Mouse (Mus musculus) hindbrain, embryonic 15.5 days (tissue): Measurements from ENCODE around the gene Nqo1. TPM values are rescaled to one million over a fixed set of nuclear protein-coding genes. Genes with fewer than 3 reads are reported as not detected.

Source experiments
- ATAC-seq: fragments of 200-750 bp; cut with Nextera tagmentation; 2 replicates; pipeline ENCODE4 v1.8.0; 2017; ENCODE audit warnings: low read depth, moderate number of reproducible peaks, moderate TSS enrichment; ENCODE audit not compliant: low FRiP score
- H3K27ac ChIP-seq: fragments of 300-500 bp; sonication (generic); replicated peaks from 2 replicates; pipeline ENCODE4 v1.5.1; 2015; ENCODE audit warnings: mild to moderate bottlenecking, inconsistent platforms
- H3K27me3 ChIP-seq: fragments of 300-500 bp; sonication (generic); 2 replicates; pipeline ENCODE4 v1.6.1; 2015; ENCODE audit warnings: control low read depth, inconsistent platforms
- H3K36me3 ChIP-seq: fragments of 300-500 bp; sonication (generic); 2 replicates; pipeline ENCODE4 v1.6.1; 2015; ENCODE audit warnings: control low read depth, inconsistent platforms
- H3K4me1 ChIP-seq: fragments of 300-500 bp; sonication (generic); replicated peaks from 2 replicates; pipeline ENCODE4 v1.6.1; 2015; ENCODE audit warnings: control low read depth, inconsistent platforms
- H3K4me2 ChIP-seq: fragments of 300-500 bp; sonication (generic); 2 replicates; pipeline ENCODE4 v1.6.1; 2015; ENCODE audit warnings: moderate library complexity, mild to moderate bottlenecking, inconsistent platforms
- H3K4me3 ChIP-seq: fragments of 300-500 bp; sonication (generic); 2 replicates; pipeline ENCODE4 v1.5.1; 2015; ENCODE audit warnings: mild to moderate bottlenecking, inconsistent platforms
- H3K9ac ChIP-seq: fragments of 300-500 bp; sonication (generic); 2 replicates; pipeline ENCODE4 v1.6.1; 2015; ENCODE audit warnings: inconsistent platforms
- H3K9me3 ChIP-seq: fragments of 300-500 bp; sonication (generic); 2 replicates; pipeline ENCODE4 v1.6.1; 2016; ENCODE audit warnings: control low read depth, inconsistent platforms
- WGBS: fragments of 180-500 bp; shearing (Covaris S2); methylation state at CpG from one replicate; pipeline ENCODE4 v1.1.7; 2015; 5-methylcytosine and 5-hydroxymethylcytosine counted together
- polyA plus RNA-seq: library from polyadenylated mRNA; unstranded; fragments of >200 nt; fragmentation: Nextera tagmentation; extraction: Ambion mirVana; gene quantifications from 2 replicates; pipeline ENCODE4 v1.2.1, GENCODE M21; 2015

Nqo1 gene
- polyA plus RNA-seq, result 8.5 and 9.2 TPM in 2 replicates

GRCm38 (mm10) chr8:107403038-107403781 is at the start of gene Nqo1:
Gene Nqo1 (minus strand): TSS chr8:107403206.
- Histone ChIP-seq H3K4me2 (peak within 1 kb of the TSS; percentile 67), H3K27ac (peak within 1 kb of the TSS; percentile 38), H3K4me1 (peaks cover 22% of the 10 kb centered on the region), H3K9me3 (no peaks in the 10 kb centered on the region), H3K9ac (peak within 1 kb of the TSS; percentile 23; the same call in 1 of the 2 replicates), H3K27me3 (no peaks in the 10 kb centered on the region), H3K4me3 (peak within 1 kb of the TSS; percentile 35), H3K36me3 (no peaks in the 10 kb centered on the region)
- ATAC-seq, result peak; percentile 97
- WGBS, result 15% methylated on average over 22 of the region's 22 CpGs

DNA sequence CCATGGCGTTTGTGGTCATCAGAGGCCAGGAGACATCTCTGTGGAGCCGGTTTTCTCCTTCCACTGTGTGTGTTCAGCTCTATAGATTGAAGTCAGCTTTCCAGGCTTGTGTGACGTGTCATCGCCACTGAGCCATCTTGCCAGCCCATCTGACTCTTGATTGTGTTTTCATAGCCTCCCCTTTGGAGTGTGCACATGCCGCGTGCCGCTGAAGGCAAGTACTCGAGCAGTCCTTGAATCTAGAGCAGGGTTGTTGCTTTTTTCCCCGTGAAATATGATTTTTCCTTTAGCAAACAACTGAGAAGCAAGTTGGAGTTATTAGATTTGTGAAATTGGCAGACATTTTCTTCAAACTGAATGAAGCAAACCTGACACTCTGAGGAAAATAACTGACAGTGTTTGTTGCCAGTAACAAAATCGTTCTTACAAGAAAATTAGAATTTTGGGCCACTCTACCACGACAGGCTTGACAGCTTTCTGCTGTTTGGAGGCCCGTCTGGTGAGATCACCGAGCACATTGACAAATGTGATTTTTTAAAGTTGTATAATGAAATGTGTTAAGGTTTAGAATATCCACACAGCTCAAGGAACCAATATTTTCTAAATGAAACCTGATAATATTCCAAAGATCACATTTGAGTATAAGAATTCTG is 48.5 kb upstream of the Nqo1 start:
- Histone ChIP-seq H3K27me3 (no peaks in the 10 kb centered on the region), H3K4me2 (no peak overlapping the region), H3K4me1 (no peaks in the 10 kb centered on the region; the same call in 1 of the 2 replicates), H3K36me3 (peaks cover 8% of the 10 kb centered on the region), H3K27ac (no peak overlapping the region), H3K4me3 (no peak overlapping the region), H3K9ac (no peak overlapping the region), H3K9me3 (no peaks in the 10 kb centered on the region)
- ATAC-seq, result no peak
- 89% methylated on average over 13 of the region's 13 CpGs for WGBS

DNA sequence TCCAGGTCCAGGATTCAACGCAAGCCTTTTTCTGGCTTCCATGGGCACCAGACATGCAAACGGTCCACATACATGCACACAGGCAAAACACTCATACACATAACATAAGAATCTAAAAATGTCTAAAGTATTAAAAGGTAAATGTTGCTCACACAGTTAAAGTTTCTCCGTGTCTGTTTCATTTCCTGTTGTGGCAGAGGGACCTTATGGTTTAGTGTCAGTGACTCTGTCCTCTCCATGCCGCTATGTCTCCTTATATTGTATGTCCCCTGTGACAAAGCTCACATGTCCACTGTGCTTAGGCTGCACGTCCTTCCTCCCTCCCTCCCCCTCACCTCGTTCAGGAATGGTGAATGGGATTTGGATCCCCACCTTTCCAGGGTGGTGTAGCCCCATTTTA is 46.6 kb upstream of the Nqo1 start:
- no peak overlapping the region for H3K4me3 ChIP-seq
- ATAC-seq, result no peak

GRCm38 (mm10) chr8:107449130-107449529 is 46.1 kb upstream of the Nqo1 start:
- H3K4me3 ChIP-seq, result no peak overlapping the region
- H3K9me3 ChIP-seq, result no peaks in the 10 kb centered on the region
- no peak overlapping the region for H3K4me2 ChIP-seq
- no peak overlapping the region for H3K27ac ChIP-seq
- WGBS, result 32% methylated on average over 8 of the region's 8 CpGs
- no peaks in the 10 kb centered on the region for H3K27me3 ChIP-seq
- no peak for ATAC-seq
- no peak overlapping the region for H3K9ac ChIP-seq
- H3K4me1 ChIP-seq, result no peaks in the 10 kb centered on the region; the same call in 1 of the 2 replicates
- peaks cover 8% of the 10 kb centered on the region for H3K36me3 ChIP-seq

More for the DNA sequence above, 46.6 kb upstream of the Nqo1 start:
- Histone ChIP-seq H3K36me3 (peaks cover 8% of the 10 kb centered on the region), H3K4me2 (no peak overlapping the region), H3K4me1 (no peaks in the 10 kb centered on the region; the same call in 1 of the 2 replicates), H3K9me3 (no peaks in the 10 kb centered on the region), H3K9ac (no peak overlapping the region), H3K27me3 (no peaks in the 10 kb centered on the region), H3K27ac (no peak overlapping the region)
- 77% methylated on average over 6 of the region's 6 CpGs for WGBS

- no peaks in the 10 kb centered on the region for H3K9me3 ChIP-seq
- WGBS, result 60% methylated on average over 4 of the region's 4 CpGs
- H3K4me1 ChIP-seq, result no peaks in the 10 kb centered on the region; the same call in 1 of the 2 replicates
- no peak overlapping the region for H3K9ac ChIP-seq
- H3K27ac ChIP-seq, result no peak overlapping the region
- no peaks in the 10 kb centered on the region for H3K27me3 ChIP-seq
- peaks cover 2% of the 10 kb centered on the region; the same call in 1 of the 2 replicates for H3K36me3 ChIP-seq
- no peak overlapping the region for H3K4me2 ChIP-seq
- no peak for ATAC-seq
- no peak overlapping the region for H3K4me3 ChIP-seq
These were observed 45.4 kb upstream of the Nqo1 start for GRCm38 (mm10) chr8:107448382-107448889.

DNA sequence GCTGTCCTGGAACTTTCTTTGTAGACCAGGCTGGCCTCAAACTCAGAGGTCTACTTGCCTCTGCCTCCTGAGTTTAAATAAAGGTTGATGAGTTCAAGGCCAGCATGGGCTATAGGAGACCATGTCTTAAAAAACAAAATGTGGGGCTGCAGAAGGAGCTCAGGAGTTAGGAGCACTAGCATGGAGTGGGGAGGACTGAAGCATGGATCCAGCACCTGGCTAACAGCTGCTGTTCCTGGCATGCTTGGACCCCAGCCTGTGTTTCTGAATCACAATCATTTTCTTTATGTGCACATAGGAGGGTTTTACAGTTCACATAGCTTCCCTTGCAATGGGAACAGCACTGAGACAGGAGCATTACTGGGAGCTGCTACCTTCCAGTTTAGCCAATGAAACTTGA is 44.7 kb upstream of the Nqo1 start:
- H3K4me1 ChIP-seq, result no peaks in the 10 kb centered on the region; the same call in 1 of the 2 replicates
- H3K9ac ChIP-seq, result no peak overlapping the region
- no peak for ATAC-seq
- H3K36me3 ChIP-seq, result no peaks in the 10 kb centered on the region
- no peaks in the 10 kb centered on the region for H3K27me3 ChIP-seq
- H3K4me2 ChIP-seq, result no peak overlapping the region
- no peak overlapping the region for H3K27ac ChIP-seq
- no peak overlapping the region for H3K4me3 ChIP-seq
- H3K9me3 ChIP-seq, result no peaks in the 10 kb centered on the region

- Histone ChIP-seq H3K27me3 (no peaks in the 10 kb centered on the region), H3K4me3 (no peak overlapping the region), H3K27ac (no peak overlapping the region), H3K36me3 (no peaks in the 10 kb centered on the region), H3K4me1 (no peaks in the 10 kb centered on the region; the same call in 1 of the 2 replicates), H3K9ac (no peak overlapping the region), H3K4me2 (no peak overlapping the region), H3K9me3 (no peaks in the 10 kb centered on the region)
- no peak for ATAC-seq
- WGBS, result 71% methylated on average over 3 of the region's 3 CpGs
These were observed 41.6 kb upstream of the Nqo1 start for GRCm38 (mm10) chr8:107444626-107445025.

DNA sequence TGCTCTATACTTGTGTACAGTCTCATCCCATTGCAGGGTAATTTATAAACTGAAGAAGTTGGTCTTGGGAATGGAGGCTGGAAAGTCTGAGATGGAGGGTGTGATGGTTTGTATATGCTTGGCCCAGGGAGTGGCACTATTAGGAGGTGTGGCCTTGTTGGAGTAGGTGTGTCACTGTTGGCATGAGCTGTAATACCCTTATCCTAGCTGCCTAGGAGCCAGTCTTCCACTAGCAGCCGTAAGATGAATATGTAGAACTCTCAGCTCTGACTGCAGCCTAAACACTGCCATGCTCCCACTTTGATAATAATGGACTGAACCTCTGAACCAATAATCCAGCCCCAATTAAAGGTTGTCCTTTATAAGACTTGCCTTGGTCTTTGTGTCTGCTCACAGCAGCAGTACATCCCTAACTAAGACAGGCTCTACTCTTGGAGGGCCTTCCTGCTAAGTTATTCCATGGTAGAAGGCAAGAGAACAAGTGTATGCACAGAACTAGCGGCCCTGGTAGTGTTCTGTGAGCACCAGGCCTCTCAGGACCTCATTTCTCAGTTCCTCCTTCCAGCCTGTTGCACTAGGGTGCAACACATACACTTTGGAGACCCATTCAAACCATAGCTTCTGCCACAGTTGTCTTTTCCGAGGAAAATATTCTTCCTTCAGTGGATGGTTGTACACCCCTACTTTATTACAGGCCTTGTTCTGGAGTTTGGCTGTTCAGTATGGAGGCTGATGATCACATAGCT is 37.0 kb upstream of the Nqo1 start:
- Histone ChIP-seq H3K9me3 (no peaks in the 10 kb centered on the region), H3K9ac (no peak overlapping the region), H3K36me3 (no peaks in the 10 kb centered on the region), H3K27ac (no peak overlapping the region), H3K4me1 (peaks cover 18% of the 10 kb centered on the region), H3K4me3 (no peak overlapping the region), H3K4me2 (no peak overlapping the region), H3K27me3 (no peaks in the 10 kb centered on the region)
- no peak for ATAC-seq
- 97% methylated on average over 3 of the region's 3 CpGs for WGBS

DNA sequence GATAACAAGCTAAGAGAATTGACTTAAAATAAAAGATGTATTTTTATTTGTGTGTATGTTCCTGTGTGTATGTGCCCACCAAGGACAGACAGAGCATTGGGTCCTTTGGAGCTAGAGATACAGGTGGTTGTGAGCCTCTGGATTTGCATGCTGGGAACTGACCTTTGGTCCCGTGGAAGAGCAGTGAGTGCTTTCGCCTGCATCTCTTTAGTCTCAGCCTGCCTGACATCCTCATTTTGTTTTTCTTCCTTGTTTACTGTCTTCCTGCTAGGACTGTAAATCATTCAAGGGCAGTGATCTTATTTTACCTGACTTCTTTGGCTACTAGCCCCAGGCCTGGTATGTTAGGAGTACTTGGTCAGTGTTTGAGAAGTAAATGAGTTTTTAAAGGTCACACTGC is 34.7 kb upstream of the Nqo1 start:
- 59% methylated on average over 2 of the region's 2 CpGs for WGBS
- Histone ChIP-seq H3K4me3 (0 out of 2 replicates have a peak overlapping the region, but pooled peaks have one; percentile 5), H3K27me3 (no peaks in the 10 kb centered on the region), H3K4me1 (peaks cover 18% of the 10 kb centered on the region), H3K9ac (no peak overlapping the region), H3K27ac (no peak overlapping the region), H3K4me2 (no peak overlapping the region), H3K9me3 (no peaks in the 10 kb centered on the region), H3K36me3 (no peaks in the 10 kb centered on the region)
- ATAC-seq, result no peak

DNA sequence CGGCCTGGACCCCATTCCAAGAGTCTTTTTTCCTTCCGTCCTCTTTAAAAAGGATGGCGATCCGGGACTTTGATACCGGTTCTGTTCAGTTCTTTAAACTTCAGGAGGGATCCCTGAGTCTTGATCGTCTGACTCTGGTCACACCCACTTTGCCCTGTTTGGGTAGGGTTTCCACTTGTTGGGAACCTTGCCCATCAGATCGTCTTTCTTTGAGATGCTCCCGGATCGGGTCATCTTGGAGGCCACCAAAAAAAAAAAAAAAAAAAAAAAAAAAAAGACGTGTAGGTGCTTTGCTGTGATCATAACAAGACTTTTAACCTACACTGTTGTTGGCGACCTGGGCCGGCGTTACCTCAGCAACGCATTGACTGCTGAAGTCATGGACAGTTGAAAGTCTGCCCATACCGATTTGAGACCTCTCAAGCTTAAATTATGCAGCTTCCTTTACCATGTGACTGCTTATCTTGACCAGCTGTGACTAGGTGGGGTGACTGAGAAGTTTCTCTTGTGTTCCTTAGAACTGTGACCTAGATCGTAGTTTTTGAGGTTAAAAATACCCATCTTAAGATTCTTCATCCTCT is 33.9 kb upstream of the Nqo1 start:
- H3K27me3 ChIP-seq, result no peaks in the 10 kb centered on the region
- WGBS, result 10% methylated on average over 16 of the region's 16 CpGs
- H3K4me3 ChIP-seq, result peak overlapping the region; percentile 93
- H3K4me2 ChIP-seq, result peak overlapping the region; percentile 79
- no peaks in the 10 kb centered on the region for H3K36me3 ChIP-seq
- H3K9me3 ChIP-seq, result no peaks in the 10 kb centered on the region
- ATAC-seq, result peak; percentile 19; the same call in 1 of the 2 replicates
- peak overlapping the region; percentile 88 for H3K27ac ChIP-seq
- peaks cover 18% of the 10 kb centered on the region for H3K4me1 ChIP-seq
- peak overlapping the region; percentile 95 for H3K9ac ChIP-seq

DNA sequence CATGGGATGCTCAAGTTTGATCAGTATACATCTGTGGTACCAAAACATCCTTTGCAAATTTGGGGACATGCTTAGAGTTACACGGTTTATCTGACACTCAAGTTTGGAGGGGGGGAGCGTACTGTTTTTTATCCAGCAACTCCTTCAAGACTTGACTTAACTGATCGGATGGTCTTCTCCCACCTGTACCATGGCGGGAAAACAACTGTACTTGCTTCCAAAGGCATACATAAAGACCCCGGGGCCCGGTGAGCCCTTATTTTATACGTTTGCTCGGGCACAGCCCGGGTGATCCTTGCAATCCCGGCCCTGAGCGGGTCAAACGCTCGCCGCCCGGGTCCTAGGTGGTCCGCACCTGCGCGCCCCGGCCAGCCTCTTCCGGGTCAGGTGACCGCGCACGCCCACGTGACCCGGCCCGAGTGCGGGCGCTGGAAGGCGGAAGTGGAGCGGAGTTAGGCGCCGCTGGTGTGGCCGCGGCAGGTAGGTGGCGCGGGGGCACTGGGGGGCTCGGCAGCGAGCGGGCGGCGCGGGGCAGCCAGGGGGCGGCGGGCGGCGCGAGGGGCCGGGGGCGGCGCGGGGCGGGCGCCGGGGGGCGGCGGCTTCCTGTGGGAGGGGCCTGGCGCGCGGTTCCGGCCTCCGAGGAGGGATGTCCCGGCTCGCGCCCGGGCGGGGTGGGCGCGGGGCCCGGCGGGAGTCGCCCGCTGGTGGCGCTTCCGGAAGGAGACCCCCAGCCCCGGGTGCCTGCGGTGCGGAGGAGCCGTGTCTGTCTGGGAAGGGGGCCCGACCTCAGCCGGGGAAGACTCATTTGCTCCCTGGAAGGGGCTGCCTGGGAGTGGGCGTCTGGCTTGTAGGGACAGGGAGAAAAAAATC is 33.2 kb upstream of the Nqo1 start, which contains the start of gene Wwp2:
Gene Wwp2 (plus strand): TSS at position 404 of the 870 bp plus-strand sequence.
- Histone ChIP-seq H3K36me3 (no peaks in the 10 kb centered on the region), H3K4me3 (peak within 1 kb of the TSS; percentile 93), H3K9me3 (no peaks in the 10 kb centered on the region), H3K27ac (peak within 1 kb of the TSS; percentile 88), H3K4me2 (peak within 1 kb of the TSS; percentile 79), H3K4me1 (peaks cover 18% of the 10 kb centered on the region), H3K9ac (peak within 1 kb of the TSS; percentile 95), H3K27me3 (no peaks in the 10 kb centered on the region)
- WGBS, result 2% methylated on average over 57 of the region's 81 CpGs
- peak; percentile 92 for ATAC-seq
